Mouse (Mus musculus): ENCODE measurements around the gene Sfswap. TPM values are rescaled to one million over a fixed set of nuclear protein-coding genes. Genes with fewer than 3 reads are reported as not detected.
A peak's percentile ranks its signal among the peaks of the same experiment; 100 is the strongest.
"Not testable (repeated sequence)": the region's sequence is repeated elsewhere in the genome, so short reads cannot be mapped to it uniquely, and the experiment has no call there.

Sfswap gene
- polyA plus RNA-seq (2017; shearing (Covaris generic)): 10 to 100 TPM; 20.2 to 43.9 (median 33.4) TPM

GRCm38 (mm10) chr5:129500722-129501634 lies at the start of gene Sfswap:
TSS of gene Sfswap (plus strand) at chr5:129501221.
- peak; percentile 90 for ATAC-seq

GRCm38 (mm10) chr5:129452561-129452960 lies 48.5 kb upstream of the Sfswap start:
- ATAC-seq: no peak

DNA sequence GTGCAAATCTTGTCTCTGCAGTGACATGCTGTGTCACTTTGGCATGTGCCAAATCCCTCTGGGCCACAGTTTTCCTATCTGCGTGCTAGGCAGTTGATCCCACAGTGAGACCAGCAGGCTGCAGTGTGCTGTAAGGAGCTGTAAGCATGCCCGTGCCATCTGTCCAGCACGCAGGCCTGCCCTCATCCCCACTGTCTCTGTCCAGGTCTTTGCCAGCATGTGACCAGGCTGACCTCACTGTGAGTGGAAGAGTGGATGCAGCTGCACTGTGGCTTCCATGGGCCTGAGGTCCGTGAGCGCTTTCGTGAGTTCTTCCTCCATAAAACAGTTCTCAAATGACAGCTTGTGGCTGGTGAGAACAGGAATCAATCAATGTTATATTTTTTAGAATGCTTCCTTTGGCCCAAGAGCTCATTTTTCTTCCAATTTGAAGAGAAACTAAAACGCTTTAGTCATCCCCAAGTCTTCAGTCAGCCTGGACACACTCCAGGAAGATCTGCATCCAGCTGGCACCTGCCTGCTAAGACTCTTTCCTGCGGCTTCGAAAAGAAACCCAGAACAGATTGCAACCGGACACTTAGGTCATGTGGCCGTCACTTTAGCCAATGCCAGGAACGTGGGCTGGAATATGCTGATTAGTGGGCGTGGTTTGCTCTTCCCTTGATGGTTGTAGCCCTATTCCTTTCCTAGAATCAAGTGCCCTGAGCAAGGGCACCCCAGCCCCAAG lies 46.1 kb upstream of the Sfswap start:
- no peak for ATAC-seq

- no peak for ATAC-seq
Observed at GRCm38 (mm10) chr5:129455529-129455896, 45.5 kb upstream of the Sfswap start.

DNA sequence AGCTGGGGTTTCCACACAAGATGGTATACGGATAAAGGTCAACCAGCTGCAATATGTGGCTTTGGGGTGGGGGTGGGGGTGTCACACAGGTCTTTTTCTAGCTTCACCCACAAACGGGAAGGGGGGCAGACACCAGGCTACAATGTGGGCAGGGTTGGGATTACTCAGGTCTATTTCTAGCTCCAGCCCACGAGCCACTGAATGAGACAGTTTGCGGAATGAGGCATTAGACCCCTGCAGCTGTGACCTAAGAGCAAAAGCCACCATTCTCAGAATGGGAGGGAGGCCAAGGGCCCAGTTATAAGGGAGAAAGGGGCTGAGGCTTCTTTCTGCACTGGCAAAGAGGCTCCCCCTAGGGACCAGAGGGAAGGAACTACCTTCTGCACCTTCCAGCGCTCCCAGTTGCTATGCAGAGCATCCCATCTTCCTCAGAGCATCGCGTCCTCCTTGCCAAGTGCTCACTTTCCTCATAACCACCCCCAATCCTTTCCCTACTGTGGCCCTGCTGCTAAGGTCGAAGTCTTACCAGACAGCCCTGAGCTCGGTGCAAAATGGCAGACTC lies 44.4 kb upstream of the Sfswap start:
- ATAC-seq: no peak

DNA sequence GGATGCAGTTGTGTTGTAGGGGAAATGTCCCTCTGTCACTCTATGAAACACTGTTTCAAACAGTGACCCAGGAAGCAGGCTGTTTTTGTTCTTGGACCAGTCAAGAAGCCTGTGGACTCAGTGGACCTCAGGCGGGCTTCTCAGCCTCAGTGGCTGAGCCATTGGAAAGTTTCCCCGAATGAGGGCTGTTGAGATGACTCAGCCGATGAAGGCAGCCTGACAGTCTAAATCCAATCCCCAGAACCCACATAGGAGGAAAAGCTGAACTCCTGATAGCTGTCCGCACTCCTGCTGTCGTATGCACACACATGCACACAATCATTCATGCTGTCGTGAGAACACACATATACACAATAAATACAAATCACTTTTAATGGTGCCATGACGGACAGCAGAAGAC lies 42.9 kb upstream of the Sfswap start:
- ATAC-seq: no peak

DNA sequence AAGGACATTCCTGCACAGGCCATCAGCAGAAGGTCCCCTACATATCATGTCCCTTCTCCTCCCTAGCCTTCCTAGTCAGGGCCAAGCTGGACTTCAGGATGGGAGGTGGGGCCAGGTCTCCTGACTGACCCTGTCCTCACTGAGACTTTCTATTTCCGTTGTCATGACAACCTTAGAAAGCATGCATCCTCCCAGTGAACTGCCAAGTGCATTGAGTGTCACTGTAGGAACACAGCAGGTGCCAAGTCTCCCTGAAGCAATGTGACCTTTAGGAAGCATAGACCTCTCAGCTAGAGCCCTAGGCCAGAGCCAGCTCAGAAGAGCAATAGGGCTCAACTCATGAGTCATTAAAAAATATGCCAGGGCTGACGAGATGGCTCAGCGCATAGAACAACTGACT lies 42.5 kb upstream of the Sfswap start:
- no peak for ATAC-seq

- no peak for ATAC-seq
Observed at GRCm38 (mm10) chr5:129460798-129461476, 40.1 kb upstream of the Sfswap start.

- ATAC-seq: not testable (repeated sequence)
Observed at GRCm38 (mm10) chr5:129463648-129464047, 37.4 kb upstream of the Sfswap start.

DNA sequence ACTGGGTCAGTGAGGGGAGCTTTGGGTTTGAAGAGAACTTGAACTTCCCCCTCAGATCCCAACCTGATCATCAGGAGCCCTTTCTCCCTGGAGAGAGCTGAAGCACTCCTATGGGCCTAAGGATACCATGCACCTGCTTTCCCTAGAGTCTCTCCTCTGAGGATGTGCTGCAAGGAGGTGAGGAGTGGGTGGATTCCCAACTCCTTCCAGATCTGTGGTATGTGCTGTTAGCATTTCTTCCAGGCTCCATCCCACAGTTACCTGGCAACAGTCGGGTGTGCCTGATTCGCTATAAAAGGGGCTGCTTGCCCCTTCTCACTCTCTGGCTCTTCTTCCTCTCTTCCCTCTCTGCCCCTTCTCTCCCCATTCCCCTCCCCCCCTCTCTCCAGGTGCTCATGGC lies 35.2 kb upstream of the Sfswap start:
- no peak for ATAC-seq

- no peak for ATAC-seq
Observed at GRCm38 (mm10) chr5:129475532-129476045, 25.4 kb upstream of the Sfswap start.

GRCm38 (mm10) chr5:129489879-129490278 lies 11.1 kb upstream of the Sfswap start:
- no peak for ATAC-seq

GRCm38 (mm10) chr5:129501671-129502070 lies 650 bp downstream of the Sfswap start:
- ATAC-seq: no peak

DNA sequence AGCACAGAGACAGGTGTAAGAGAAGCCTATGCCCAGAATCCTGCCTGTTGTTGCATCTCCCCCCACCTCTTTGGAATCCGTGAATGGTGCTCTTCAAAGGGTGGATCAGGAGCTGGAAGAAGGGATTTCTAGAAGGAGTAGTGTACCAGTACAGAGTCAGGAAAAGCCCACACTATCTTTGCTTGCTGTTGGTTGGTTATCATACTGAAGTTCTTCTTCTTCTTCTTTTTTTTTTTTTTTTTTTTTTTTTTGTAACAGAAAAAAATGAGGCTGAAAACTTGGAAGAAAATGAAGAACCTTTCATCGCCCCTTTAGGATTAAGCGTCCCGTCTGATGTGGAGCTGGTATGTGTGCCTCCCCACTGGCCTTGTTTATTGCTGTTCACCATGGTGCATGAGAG lies 5.9 kb downstream of the Sfswap start:
- ATAC-seq: no peak

DNA sequence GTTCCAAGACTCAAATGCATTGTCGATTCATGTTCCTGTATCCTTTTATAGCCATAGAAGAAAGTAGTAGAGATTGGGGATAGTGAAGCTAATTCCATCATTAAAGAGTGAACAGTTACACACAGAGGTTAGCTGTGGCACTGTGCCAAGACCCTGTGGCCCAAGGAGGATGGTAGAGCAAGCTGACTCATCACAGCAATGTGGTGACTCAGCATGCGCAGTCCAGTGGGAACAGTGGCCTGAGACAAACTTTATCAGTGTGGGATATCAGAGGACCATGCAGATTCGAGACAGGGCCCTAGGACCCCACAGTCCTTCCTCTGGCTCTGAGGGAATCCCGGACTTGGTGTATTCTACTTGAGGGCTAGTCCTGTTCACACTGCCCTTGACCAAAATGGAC lies 17.2 kb downstream of the Sfswap start:
- ATAC-seq: no peak

GRCm38 (mm10) chr5:129518786-129519185 lies 17.8 kb downstream of the Sfswap start:
- no peak for ATAC-seq

- no peak for ATAC-seq
Observed at GRCm38 (mm10) chr5:129519591-129519990, 18.6 kb downstream of the Sfswap start.

GRCm38 (mm10) chr5:129521501-129521900 lies 20.5 kb downstream of the Sfswap start:
- no peak for ATAC-seq

- no peak for ATAC-seq
Observed at GRCm38 (mm10) chr5:129521913-129522312, 20.9 kb downstream of the Sfswap start.

- no peak for ATAC-seq
Observed at GRCm38 (mm10) chr5:129523166-129523565, 22.1 kb downstream of the Sfswap start.

DNA sequence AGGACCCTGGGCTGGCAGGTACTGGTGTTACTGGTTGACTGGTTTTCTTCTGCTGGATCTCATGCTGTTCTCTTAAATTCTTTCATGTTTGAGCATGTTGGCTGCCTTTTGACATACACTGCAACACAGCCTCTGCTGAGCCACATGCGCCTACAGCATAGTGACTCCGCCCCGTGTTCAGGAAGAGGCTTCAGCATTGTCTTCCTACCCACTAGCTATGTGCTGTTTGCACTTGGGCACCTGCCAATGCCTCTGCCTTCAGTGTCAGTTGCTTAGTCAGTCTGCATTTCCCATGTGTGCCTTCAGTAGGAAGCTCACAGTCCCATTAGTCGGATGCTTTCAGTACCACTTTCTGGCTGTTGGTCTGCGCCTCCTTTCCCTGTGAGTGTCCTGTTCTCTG lies 23.7 kb downstream of the Sfswap start:
- no peak for ATAC-seq

DNA sequence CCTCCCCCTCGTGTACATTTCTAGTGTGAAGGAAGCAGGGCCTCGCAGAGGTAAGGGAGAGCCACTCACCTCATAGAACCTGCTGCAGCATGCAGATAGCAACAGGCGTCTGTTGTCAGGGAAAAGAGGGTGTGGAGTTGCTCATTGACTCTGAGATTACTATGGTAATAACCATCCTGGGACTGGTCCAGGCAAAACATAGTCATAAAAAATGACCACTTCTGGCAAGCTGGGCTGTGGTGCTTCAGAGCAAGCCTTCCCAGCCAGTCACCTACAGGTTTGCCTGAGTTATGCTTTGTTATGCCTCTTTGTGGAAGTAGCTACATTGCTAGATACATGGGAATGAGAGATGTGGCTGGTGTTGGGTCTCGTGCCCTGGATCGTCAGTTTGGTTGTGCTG lies 26.1 kb downstream of the Sfswap start:
- ATAC-seq: no peak

DNA sequence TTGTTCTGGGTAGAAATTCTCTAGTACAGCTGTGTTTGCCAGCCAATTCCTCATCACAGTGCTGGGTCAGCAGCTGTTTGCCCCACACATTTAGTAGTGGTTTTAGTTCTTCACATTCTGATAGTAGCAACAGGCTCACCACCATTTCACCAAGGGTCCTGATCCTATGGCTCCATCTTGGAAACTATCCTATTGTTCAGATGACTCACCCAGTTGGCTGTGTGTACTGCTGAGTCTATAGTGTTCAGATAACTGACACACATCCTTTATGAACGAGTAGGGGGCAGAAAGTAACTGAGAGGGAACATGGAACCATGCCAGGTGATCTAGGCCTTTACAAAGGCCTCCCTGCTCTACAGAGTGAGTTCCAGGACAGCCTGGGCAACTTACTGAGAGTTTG lies 28.6 kb downstream of the Sfswap start:
- ATAC-seq: no peak
